Mouse (Mus musculus): ENCODE results near the gene Rcan2.

The Rcan2 gene

DNA sequence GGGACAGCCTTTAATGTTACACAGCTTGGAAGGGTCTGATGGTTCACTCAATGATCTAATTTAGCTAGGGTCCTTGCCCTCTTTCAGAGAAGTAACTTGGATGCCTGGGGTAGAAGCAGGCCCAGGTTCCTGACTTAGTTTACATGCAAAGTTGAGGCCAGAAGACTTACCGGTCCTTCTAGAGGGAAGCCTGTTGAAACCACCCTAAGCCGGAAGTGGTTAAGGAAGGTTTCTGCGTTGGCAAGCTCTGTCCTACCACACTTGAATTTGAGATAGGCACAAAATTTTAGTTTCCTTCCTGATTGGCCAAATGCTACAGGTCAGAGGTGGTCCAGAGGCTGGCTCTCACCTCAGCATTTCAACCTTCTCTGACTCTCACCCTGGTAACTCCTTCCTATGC is 287.1 kb downstream of the Rcan2 start:
- no peak for DNase-seq
